In genomic region chr8:84442043-84442442, GRCm38 (mm10) we compare ENCODE assay signal across 14 mouse cellular contexts. TPM values are rescaled to one million over a fixed set of nuclear protein-coding genes. Genes with fewer than 3 reads are reported as not detected.
A peak's percentile ranks its signal among the peaks of the same experiment; 100 is the strongest.
DNase-seq lines count a peak whose midpoint lies in the region; ATAC-seq and TF ChIP-seq lines count a peak whose summit lies in the region.
"Had no signal": no experiment of that assay in that cellular context is flagged by ENCODE, and none has a peak within 500 bp of the region (broad histone marks: within the 10 kb centered on the region; RNA-seq: fewer than 3 reads in every experiment).

No protein-coding gene starts in this region.

- no peak overlapping the region for H3K4me3 ChIP-seq in hindbrain, embryonic 10.5 days
- H3K4me3 ChIP-seq in hindbrain, embryonic 11.5 days (ENCODE audit: low read depth, low read length) = no peak overlapping the region
- no peak overlapping the region for H3K4me3 ChIP-seq in midbrain, embryonic 14.5 days (replicated peaks; ENCODE audit: low read depth, low read length)
- no peak overlapping the region for H3K4me3 ChIP-seq in midbrain, embryonic 10.5 days
- H3K4me3 ChIP-seq: erythroblast, embryonic 14.5 days; intestine, embryonic 15.5 days; left cerebral cortex, adult 2 months; lung, embryonic 15.5 days had no signal

- TF ChIP-seq CTCF in brain, embryonic 14.5 days (IDR thresholded peaks at IDR 0.05; ENCODE audit: borderline replicate concordance, extremely low read depth, insufficient read depth, insufficient read length) = no peak

- ATAC-seq in hindbrain, embryonic 11.5 days (ENCODE audit: low FRiP score) = no peak
- ATAC-seq in midbrain, embryonic 14.5 days (ENCODE audit: low FRiP score, low TSS enrichment) = no peak
- ATAC-seq: intestine, embryonic 15.5 days had no signal

- no peaks in the 10 kb centered on the region for H3K9me3 ChIP-seq in hindbrain, embryonic 10.5 days
- no peaks in the 10 kb centered on the region for H3K9me3 ChIP-seq in hindbrain, embryonic 11.5 days (ENCODE audit: control insufficient read depth, low read length)
- no peaks in the 10 kb centered on the region for H3K9me3 ChIP-seq in midbrain, embryonic 14.5 days (ENCODE audit: control insufficient read depth, low read length)
- H3K9me3 ChIP-seq in midbrain, embryonic 10.5 days (replicated peaks) = no peaks in the 10 kb centered on the region; the same call in 1 of the 2 replicates
- H3K9me3 ChIP-seq: intestine, embryonic 15.5 days; lung, embryonic 15.5 days had no signal

- no peak for TF ChIP-seq POLR2A in brain, embryonic 14.5 days (IDR thresholded peaks at IDR 0.05; ENCODE audit: borderline replicate concordance, extremely low read depth, insufficient read depth, insufficient read length, poor library complexity, severe bottlenecking)

- 17% methylated on average over 1 of the region's 1 CpGs for WGBS in hindbrain, embryonic 10.5 days
- 27% methylated on average over 1 of the region's 1 CpGs for WGBS in hindbrain, embryonic 11.5 days
- 4% methylated on average over 1 of the region's 1 CpGs for WGBS in midbrain, embryonic 14.5 days
- WGBS in midbrain, embryonic 10.5 days = 58% methylated on average over 1 of the region's 1 CpGs

- H3K27ac ChIP-seq in hindbrain, embryonic 10.5 days = 0 out of 2 replicates have a peak overlapping the region, but pooled peaks have one; percentile 29
- no peak overlapping the region for H3K27ac ChIP-seq in hindbrain, embryonic 11.5 days (ENCODE audit: low read depth, low read length)
- H3K27ac ChIP-seq in midbrain, embryonic 14.5 days (replicated peaks; ENCODE audit: low read depth, low read length) = no peak overlapping the region
- H3K27ac ChIP-seq in midbrain, embryonic 10.5 days (replicated peaks) = no peak overlapping the region
- H3K27ac ChIP-seq: intestine, embryonic 15.5 days; left cerebral cortex, adult 2 months; lung, embryonic 15.5 days had no signal

- peaks cover 7% of the 10 kb centered on the region for H3K4me1 ChIP-seq in hindbrain, embryonic 10.5 days (replicated peaks)
- no peaks in the 10 kb centered on the region; the same call in 1 of the 2 replicates for H3K4me1 ChIP-seq in hindbrain, embryonic 11.5 days (replicated peaks; ENCODE audit: control insufficient read depth, insufficient read depth, low read length)
- no peaks in the 10 kb centered on the region for H3K4me1 ChIP-seq in midbrain, embryonic 14.5 days (ENCODE audit: control insufficient read depth, insufficient read depth, low read length)
- 0 out of 2 replicates have a peak, but pooled peaks cover 5% of the 10 kb centered on the region for H3K4me1 ChIP-seq in midbrain, embryonic 10.5 days
- H3K4me1 ChIP-seq: intestine, embryonic 15.5 days; lung, embryonic 15.5 days had no signal

- H3K27me3 ChIP-seq in hindbrain, embryonic 10.5 days (ENCODE audit: insufficient read depth, poor library complexity, severe bottlenecking) = no peaks in the 10 kb centered on the region
- H3K27me3 ChIP-seq in hindbrain, embryonic 11.5 days (ENCODE audit: control insufficient read depth, insufficient read depth, low read length) = no peaks in the 10 kb centered on the region
- no peaks in the 10 kb centered on the region for H3K27me3 ChIP-seq in midbrain, embryonic 14.5 days (ENCODE audit: control insufficient read depth, insufficient read depth, low read length)
- H3K27me3 ChIP-seq in midbrain, embryonic 10.5 days (ENCODE audit: low read depth, poor library complexity, severe bottlenecking) = no peaks in the 10 kb centered on the region
- H3K27me3 ChIP-seq: intestine, embryonic 15.5 days; lung, embryonic 15.5 days had no signal

- H3K9ac ChIP-seq in hindbrain, embryonic 11.5 days (ENCODE audit: low read depth, low read length) = no peak overlapping the region
- no peak overlapping the region for H3K9ac ChIP-seq in midbrain, embryonic 14.5 days (replicated peaks; ENCODE audit: low read length)
- H3K9ac ChIP-seq: intestine, embryonic 15.5 days; lung, embryonic 15.5 days had no signal

- DNase-seq in adrenal gland, postnatal 36 days = peak; percentile 7 to 16
- DNase-seq in adrenal gland, adult 8-10 months = no peak
- no peak for DNase-seq in hindbrain, embryonic 10.5 days (ENCODE audit: low spot score)
- DNase-seq in hindbrain, embryonic 11.5 days (ENCODE audit: low spot score) = no peak
- DNase-seq in midbrain, embryonic 14.5 days = peak; percentile 30
- DNase-seq in midbrain, embryonic 10.5 days (ENCODE audit: low spot score) = no peak
- peak; percentile 50 for DNase-seq in brain, embryonic 14.5 days (ENCODE audit: low read depth)
- DNase-seq in liver = no peak
- DNase-seq: cerebellum, adult 18-20 months; embryo, embryonic 11 days had no signal

- H3K4me2 ChIP-seq in hindbrain, embryonic 11.5 days (replicated peaks; ENCODE audit: low read depth, low read length) = no peak overlapping the region
- H3K4me2 ChIP-seq in midbrain, embryonic 14.5 days (ENCODE audit: low read length) = no peak overlapping the region
- H3K4me2 ChIP-seq: intestine, embryonic 15.5 days; lung, embryonic 15.5 days had no signal

- H3K36me3 ChIP-seq in hindbrain, embryonic 10.5 days = peaks cover 27% of the 10 kb centered on the region
- no peaks in the 10 kb centered on the region for H3K36me3 ChIP-seq in hindbrain, embryonic 11.5 days (ENCODE audit: control insufficient read depth, insufficient read depth, low read length)
- peaks cover 13% of the 10 kb centered on the region; the same call in 1 of the 2 replicates for H3K36me3 ChIP-seq in midbrain, embryonic 14.5 days (ENCODE audit: control insufficient read depth, insufficient read depth, low read length)
- H3K36me3 ChIP-seq in midbrain, embryonic 10.5 days = peaks cover 27% of the 10 kb centered on the region
- H3K36me3 ChIP-seq: intestine, embryonic 15.5 days; lung, embryonic 15.5 days had no signal

RNA-seq across cellular contexts. Expression of gene Cacna1a, which starts 53.8 kb away (rescaled TPM):
- 1 to 10 TPM; 4.3 to 7.3 TPM for total RNA-seq in adrenal gland, postnatal 36 days (2021)
- 10 to 100 TPM in 3 of 4 experiments, 1 to 10 TPM in 1; 6.3 to 18.1 (median 11.8) TPM for total RNA-seq in adrenal gland, adult 8-10 months (2022)
- polyA plus RNA-seq in hindbrain, embryonic 10.5 days (2016; fragmentation: Nextera tagmentation; extraction: Ambion mirVana) = 7.3 TPM in 2 replicates
- 5.2 and 10.4 TPM in 2 replicates for polyA plus RNA-seq in hindbrain, embryonic 11.5 days (2014; fragmentation: Nextera tagmentation; extraction: Ambion mirVana)
- 13.8 and 16.1 TPM in 2 replicates for polyA plus RNA-seq in midbrain, embryonic 14.5 days (2014; fragmentation: Nextera tagmentation; extraction: Ambion mirVana)
- polyA plus RNA-seq in midbrain, embryonic 10.5 days (2016; fragmentation: Nextera tagmentation; extraction: Ambion mirVana) = 6.9 and 9.2 TPM in 2 replicates
- polyA plus RNA-seq in brain, embryonic 14.5 days (2012; rRNA removed) = 41.1 and 80.8 TPM in 2 replicates

Comparison
In these comparisons a context has a peak if more than half of its experiments do, and no peak if none do; other contexts are left out.
1. DNase-seq: peak in adrenal gland, postnatal 36 days (2 of 2), midbrain, embryonic 14.5 days (single experiment) and brain, embryonic 14.5 days (single experiment); none in adrenal gland, adult 8-10 months (single experiment), hindbrain, embryonic 10.5 days (single experiment), hindbrain, embryonic 11.5 days (single experiment), midbrain, embryonic 10.5 days (single experiment) and liver (single experiment).